In genomic region chr13:111489802-111490723, GRCm38 (mm10) we compare ENCODE assay signal across 8 mouse cellular contexts. TPM values are rescaled to one million over a fixed set of nuclear protein-coding genes. Genes with fewer than 3 reads are reported as not detected.
DNase-seq lines count a peak whose midpoint lies in the region; ATAC-seq and TF ChIP-seq lines count a peak whose summit lies in the region.

TSS of gene Gpbp1 (minus strand) at chr13:111490111.

- H3K4me1 ChIP-seq in hindbrain, embryonic 10.5 days (replicated peaks): peaks cover 34% of the 10 kb centered on the region
- peaks cover 5% of the 10 kb centered on the region for H3K4me1 ChIP-seq in lung, postnatal 0 days (ENCODE audit: insufficient read depth, low read depth, low read length)

- 0 out of 2 replicates have a peak, but pooled peaks cover 7% of the 10 kb centered on the region for H3K36me3 ChIP-seq in hindbrain, embryonic 10.5 days
- no peaks in the 10 kb centered on the region for H3K36me3 ChIP-seq in lung, postnatal 0 days (ENCODE audit: insufficient read depth, low read length)

- H3K9ac ChIP-seq in lung, postnatal 0 days (replicated peaks; ENCODE audit: low read depth): peak within 1 kb of the TSS; percentile 97

- peak within 1 kb of the TSS; percentile 64 for H3K4me2 ChIP-seq in lung, postnatal 0 days (replicated peaks; ENCODE audit: low read depth, low read length)

- TF ChIP-seq CTCF in lung, postnatal 0 days (IDR thresholded peaks at IDR 0.05): no peak

- H3K27ac ChIP-seq in hindbrain, embryonic 10.5 days: peak within 1 kb of the TSS; percentile 99
- H3K27ac ChIP-seq in lung, postnatal 0 days (ENCODE audit: low read length): peak within 1 kb of the TSS; percentile 99

- peak; percentile 92 for TF ChIP-seq EP300 in lung, postnatal 0 days (IDR thresholded peaks at IDR 0.05)

- H3K27me3 ChIP-seq in hindbrain, embryonic 10.5 days (ENCODE audit: insufficient read depth, poor library complexity, severe bottlenecking): peaks cover 30% of the 10 kb centered on the region
- H3K27me3 ChIP-seq in lung, postnatal 0 days (replicated peaks; ENCODE audit: insufficient read depth, low read length): peaks cover 4% of the 10 kb centered on the region; the same call in 1 of the 2 replicates

- peak; percentile 90 for ATAC-seq in frontal cortex, adult (ENCODE audit: low TSS enrichment)
- peak; percentile 95 for ATAC-seq in lung, postnatal 0 days

- H3K9me3 ChIP-seq in hindbrain, embryonic 10.5 days: no peaks in the 10 kb centered on the region
- H3K9me3 ChIP-seq in lung, postnatal 0 days (ENCODE audit: low read length): no peaks in the 10 kb centered on the region

- WGBS in hindbrain, embryonic 10.5 days: under 1% methylated on average over 100 of the region's 109 CpGs
- 2% methylated on average over 50 of the region's 109 CpGs for WGBS in lung, postnatal 0 days

- peak; percentile 100 for DNase-seq in MN1 (ENCODE audit: low spot score)
- peak; percentile 100 for DNase-seq in cerebellum, adult 9-10 months
- DNase-seq in hindbrain, embryonic 10.5 days (ENCODE audit: low spot score): peak; percentile 100
- DNase-seq in layer of hippocampus, adult 9-11 months: peak; percentile 100
- peak; percentile 100 for DNase-seq in lung, postnatal 0 days (ENCODE audit: low spot score)
- peak; percentile 99 for DNase-seq in ovary, postnatal 14 days (ENCODE audit: low spot score)
- peak; percentile 100 for DNase-seq in thymus, postnatal 14 days

- peak within 1 kb of the TSS; percentile 82 for H3K4me3 ChIP-seq in hindbrain, embryonic 10.5 days
- peak within 1 kb of the TSS; percentile 97 for H3K4me3 ChIP-seq in lung, postnatal 0 days (ENCODE audit: low read depth, low read length)

RNA-seq across cellular contexts. Expression of gene Gpbp1, which starts in this region (rescaled TPM):
- 68.4 and 90.4 TPM in 2 replicates for polyA plus RNA-seq in hindbrain, embryonic 10.5 days (2016; fragmentation: Nextera tagmentation; extraction: Ambion mirVana)
- 44.1 and 55.1 TPM in 2 replicates for polyA plus RNA-seq in lung, postnatal 0 days (2015; fragmentation: Nextera tagmentation; extraction: Ambion mirVana)

Comparison
In these comparisons a context has a peak if more than half of its experiments do, and no peak if none do; other contexts are left out.
1. Peak in every context shown above with its lines: DNase-seq, ATAC-seq, H3K4me3 ChIP-seq and H3K27ac ChIP-seq.